Mouse (Mus musculus): Measurements from ENCODE around the gene Dtx3. TPM values are rescaled to one million over a fixed set of nuclear protein-coding genes. Genes with fewer than 3 reads are reported as not detected.

Gene Dtx3
- polyA plus RNA-seq, 2 experiments: 157 to 565 TPM

DNA sequence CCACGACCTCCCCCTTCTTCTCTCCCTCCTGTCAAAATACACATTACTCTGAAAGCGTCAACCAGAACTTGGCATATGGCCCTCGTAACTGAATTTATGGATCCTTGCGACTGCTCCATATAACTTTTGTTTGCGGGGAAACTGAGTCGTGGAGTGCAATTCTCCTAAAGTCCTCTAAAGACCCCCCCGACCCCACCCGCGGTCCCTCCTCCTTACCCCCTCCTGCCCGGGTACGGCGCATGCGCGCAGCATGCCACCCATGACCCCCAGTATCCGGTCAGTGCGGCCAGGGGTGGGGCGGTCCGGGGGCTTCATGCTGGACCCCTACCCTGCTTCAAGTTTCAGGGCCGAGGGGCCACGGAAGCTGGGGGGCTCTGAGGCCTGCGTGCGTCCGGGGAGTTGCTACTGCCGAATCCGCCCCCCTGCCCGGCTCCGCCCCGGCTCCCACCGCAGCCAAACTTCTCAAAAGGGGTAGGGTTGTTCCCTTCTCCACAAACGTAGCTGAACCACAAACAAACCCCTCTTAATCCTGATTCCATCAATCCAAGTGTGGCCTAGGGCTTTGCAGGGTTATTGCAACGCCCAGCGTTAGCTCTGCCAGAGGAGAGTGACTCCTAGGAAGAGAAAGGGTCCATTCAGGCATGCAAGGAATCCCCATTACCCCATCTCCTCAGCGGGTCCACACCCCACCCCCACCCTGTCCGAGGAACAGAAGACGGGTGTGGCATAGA is 5.7 kb downstream of the Dtx3 start, which contains the start of gene Arhgef25:
TSS of gene Arhgef25 (minus strand) at position 433 of the 731 bp plus-strand sequence.
- peak; percentile 37 for ATAC-seq (ENCODE audit: low FRiP score, low read depth)
- H3K4me3 ChIP-seq (replicated peaks; ENCODE audit: low read length): peak within 1 kb of the TSS; percentile 82
- H3K4me2 ChIP-seq (replicated peaks; ENCODE audit: low read depth, low read length, severe bottlenecking): peak within 1 kb of the TSS; percentile 95
- 1% methylated on average over 35 of the region's 35 CpGs for whole genome bisulfite sequencing
- no peaks in the 10 kb centered on the region for H3K27me3 ChIP-seq (ENCODE audit: control insufficient read depth, insufficient read depth, low read length)
- H3K4me1 ChIP-seq (ENCODE audit: control insufficient read depth, insufficient read depth, low read length): peaks cover 26% of the 10 kb centered on the region
- peak within 1 kb of the TSS; percentile 69 for H3K9ac ChIP-seq (ENCODE audit: low read depth, low read length, severe bottlenecking)
- H3K9me3 ChIP-seq (ENCODE audit: control insufficient read depth, low read length): no peaks in the 10 kb centered on the region
- H3K36me3 ChIP-seq (ENCODE audit: control insufficient read depth, insufficient read depth, low read length): peaks cover 51% of the 10 kb centered on the region
- peak; percentile 66 for DNase-seq (ENCODE audit: low spot score)
- peak within 1 kb of the TSS; percentile 92 for H3K27ac ChIP-seq (replicated peaks; ENCODE audit: low read depth, low read length)
- TF ChIP-seq POLR2A (IDR thresholded peaks at IDR 0.05; ENCODE audit: borderline replicate concordance, extremely low read depth, insufficient read depth, insufficient read length): no peak

DNA sequence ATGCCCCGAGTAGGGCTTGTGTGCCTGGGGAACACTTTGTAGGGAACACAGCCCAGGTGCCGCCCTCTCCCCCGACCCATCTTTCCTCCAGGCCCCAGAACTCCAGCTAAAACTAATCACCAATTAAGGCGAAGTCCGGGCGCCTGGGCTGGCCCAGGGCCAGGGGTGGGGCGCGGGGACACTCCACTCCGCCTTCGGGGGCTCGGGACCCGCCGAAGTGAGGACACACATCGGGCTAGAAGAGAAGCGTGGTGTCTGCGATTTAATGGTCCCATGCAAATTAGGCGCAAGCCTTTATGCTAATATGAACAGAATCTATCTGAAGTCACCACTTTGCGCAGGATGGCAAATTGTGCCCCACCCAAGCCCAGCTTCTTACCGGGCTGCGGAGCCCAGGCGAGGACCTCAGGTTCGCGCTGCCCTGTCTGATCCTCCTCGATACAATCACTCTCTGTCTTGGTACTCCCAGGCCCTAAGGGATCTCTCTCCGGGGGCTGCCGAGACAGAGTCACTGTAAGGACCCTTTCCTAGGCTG is 6.3 kb downstream of the Dtx3 start:
- under 1% methylated on average over 26 of the region's 26 CpGs for WGBS
- no peaks in the 10 kb centered on the region for H3K9me3 ChIP-seq (ENCODE audit: control insufficient read depth, low read length)
- H3K27ac ChIP-seq (replicated peaks; ENCODE audit: low read depth, low read length): peak overlapping the region; percentile 92
- peak overlapping the region; percentile 82 for H3K4me3 ChIP-seq (replicated peaks; ENCODE audit: low read length)
- H3K9ac ChIP-seq (ENCODE audit: low read depth, low read length, severe bottlenecking): peak overlapping the region; percentile 69
- H3K4me1 ChIP-seq (ENCODE audit: control insufficient read depth, insufficient read depth, low read length): peaks cover 23% of the 10 kb centered on the region
- H3K36me3 ChIP-seq (ENCODE audit: control insufficient read depth, insufficient read depth, low read length): peaks cover 58% of the 10 kb centered on the region
- no peaks in the 10 kb centered on the region for H3K27me3 ChIP-seq (ENCODE audit: control insufficient read depth, insufficient read depth, low read length)
- ATAC-seq (ENCODE audit: low FRiP score, low read depth) (no peak; the same call in 1 of the 2 replicates), DNase-seq (ENCODE audit: low spot score) (no peak)
- TF ChIP-seq POLR2A (IDR thresholded peaks at IDR 0.05; ENCODE audit: borderline replicate concordance, extremely low read depth, insufficient read depth, insufficient read length): no peak
- H3K4me2 ChIP-seq (replicated peaks; ENCODE audit: low read depth, low read length, severe bottlenecking): peak overlapping the region; percentile 95

DNA sequence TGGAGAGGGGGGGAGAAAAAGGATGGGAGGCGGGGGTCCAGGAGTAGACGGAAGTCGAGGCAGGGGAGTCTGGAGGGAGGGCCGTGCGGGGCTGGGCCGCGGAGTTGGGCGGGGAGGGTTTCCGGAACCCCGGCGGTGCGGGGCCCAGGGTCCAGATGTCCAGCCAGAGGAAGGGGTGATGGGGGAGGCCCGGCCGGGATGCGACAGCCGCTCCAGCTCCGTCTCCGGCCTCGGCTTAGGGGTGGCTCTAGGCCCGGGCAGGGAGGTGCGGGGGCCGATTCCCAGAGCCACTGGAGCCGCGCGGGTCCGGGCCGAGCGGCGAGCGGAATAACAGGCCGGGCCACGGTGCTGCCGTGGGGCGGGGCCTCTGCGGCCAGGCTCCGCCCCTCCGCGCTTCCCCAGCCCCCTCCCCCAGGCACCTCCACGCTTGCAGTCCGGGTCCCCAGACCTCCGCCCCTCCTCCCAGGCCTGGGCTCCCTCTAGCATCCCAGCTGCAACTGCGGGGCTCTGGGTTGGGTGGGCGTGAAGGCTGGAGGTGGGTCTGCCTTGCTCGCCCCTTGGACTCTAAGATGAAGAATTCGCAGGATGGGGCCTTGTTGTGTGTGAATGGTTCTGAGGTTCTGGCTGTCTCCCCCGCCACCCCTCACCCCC is 6.9 kb downstream of the Dtx3 start:
- WGBS: 5% methylated on average over 32 of the region's 46 CpGs
- H3K9ac ChIP-seq (ENCODE audit: low read depth, low read length, severe bottlenecking): peak overlapping the region; percentile 69
- H3K4me2 ChIP-seq (replicated peaks; ENCODE audit: low read depth, low read length, severe bottlenecking): peak overlapping the region; percentile 95
- H3K9me3 ChIP-seq (ENCODE audit: control insufficient read depth, low read length): no peaks in the 10 kb centered on the region
- peak overlapping the region; percentile 92 for H3K27ac ChIP-seq (replicated peaks; ENCODE audit: low read depth, low read length)
- DNase-seq (ENCODE audit: low spot score) (peak; percentile 83), ATAC-seq (ENCODE audit: low FRiP score, low read depth) (peak; percentile 90)
- peak overlapping the region; percentile 82 for H3K4me3 ChIP-seq (replicated peaks; ENCODE audit: low read length)
- H3K27me3 ChIP-seq (ENCODE audit: control insufficient read depth, insufficient read depth, low read length): no peaks in the 10 kb centered on the region
- H3K4me1 ChIP-seq (ENCODE audit: control insufficient read depth, insufficient read depth, low read length): peaks cover 22% of the 10 kb centered on the region
- H3K36me3 ChIP-seq (ENCODE audit: control insufficient read depth, insufficient read depth, low read length): peaks cover 64% of the 10 kb centered on the region
- peak; percentile 14; the same call in 1 of the 2 replicates for TF ChIP-seq POLR2A (IDR thresholded peaks at IDR 0.05; ENCODE audit: borderline replicate concordance, extremely low read depth, insufficient read depth, insufficient read length)

DNA sequence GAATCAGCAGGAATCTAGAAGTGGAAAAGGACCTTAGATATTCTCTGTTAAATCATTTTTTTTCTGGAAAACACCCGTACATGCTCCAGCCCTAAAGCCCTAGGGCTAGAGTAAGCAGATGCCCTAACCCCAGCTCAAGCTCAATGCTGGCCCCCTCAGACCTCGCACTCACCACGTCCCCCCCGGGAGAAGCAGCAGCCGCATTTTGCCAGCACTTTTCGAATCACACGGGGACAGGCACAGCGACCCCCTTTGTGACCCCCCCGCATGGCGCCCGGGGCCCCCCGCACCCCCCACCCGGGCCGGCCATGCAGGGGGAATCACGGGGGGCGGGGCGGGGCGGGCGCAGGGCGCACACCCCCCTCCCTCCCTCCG is 7.5 kb downstream of the Dtx3 start:
- 1% methylated on average over 16 of the region's 21 CpGs for WGBS
- TF ChIP-seq POLR2A (IDR thresholded peaks at IDR 0.05; ENCODE audit: borderline replicate concordance, extremely low read depth, insufficient read depth, insufficient read length): no peak
- Histone ChIP-seq H3K27ac (replicated peaks; ENCODE audit: low read depth, low read length) (peak overlapping the region; percentile 92), H3K4me2 (replicated peaks; ENCODE audit: low read depth, low read length, severe bottlenecking) (peak overlapping the region; percentile 95), H3K9me3 (ENCODE audit: control insufficient read depth, low read length) (no peaks in the 10 kb centered on the region), H3K36me3 (ENCODE audit: control insufficient read depth, insufficient read depth, low read length) (peaks cover 66% of the 10 kb centered on the region), H3K4me3 (replicated peaks; ENCODE audit: low read length) (peak overlapping the region; percentile 82), H3K9ac (ENCODE audit: low read depth, low read length, severe bottlenecking) (peak overlapping the region; percentile 69), H3K27me3 (ENCODE audit: control insufficient read depth, insufficient read depth, low read length) (no peaks in the 10 kb centered on the region), H3K4me1 (ENCODE audit: control insufficient read depth, insufficient read depth, low read length) (peaks cover 22% of the 10 kb centered on the region)
- DNase-seq (ENCODE audit: low spot score): no peak
- no peak for ATAC-seq (ENCODE audit: low FRiP score, low read depth)

DNA sequence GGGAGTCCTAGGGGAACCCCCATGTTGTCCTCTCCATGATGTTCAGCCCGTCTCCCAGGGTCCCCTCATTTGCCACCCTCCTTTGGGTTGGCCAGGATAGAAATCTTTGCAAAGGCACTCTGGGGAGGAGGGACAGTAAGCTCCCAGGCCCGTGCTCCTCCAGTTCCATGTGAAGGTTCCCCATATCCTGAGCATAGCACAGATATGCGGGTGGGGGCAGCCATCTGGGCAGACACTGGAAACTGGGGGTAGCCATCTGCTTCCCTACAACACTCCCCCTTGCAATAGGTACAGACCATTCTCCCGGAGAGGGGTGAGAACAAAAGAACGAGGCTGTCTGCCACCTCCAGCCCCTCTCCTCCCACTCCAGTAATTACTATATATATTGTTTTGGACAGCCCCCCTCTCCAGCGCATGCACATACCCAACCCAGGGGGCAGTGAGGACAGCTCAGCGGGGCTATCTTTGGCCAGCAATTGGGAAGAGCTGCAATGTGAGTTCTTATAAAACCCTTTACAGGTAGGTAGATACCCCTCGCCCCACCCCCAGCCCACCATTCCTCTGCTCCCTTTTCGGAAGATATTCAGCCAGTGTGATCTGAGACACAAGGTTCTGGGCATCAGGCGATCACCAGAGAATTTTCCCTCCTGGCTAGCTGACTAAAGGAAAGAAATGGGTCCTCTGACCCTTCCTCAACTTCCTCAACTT is 8.0 kb downstream of the Dtx3 start:
- DNase-seq (ENCODE audit: low spot score): no peak
- peak overlapping the region; percentile 95 for H3K4me2 ChIP-seq (replicated peaks; ENCODE audit: low read depth, low read length, severe bottlenecking)
- H3K9ac ChIP-seq (ENCODE audit: low read depth, low read length, severe bottlenecking): peak overlapping the region; percentile 69
- H3K4me3 ChIP-seq (replicated peaks; ENCODE audit: low read length): peak overlapping the region; percentile 82
- H3K27me3 ChIP-seq (ENCODE audit: control insufficient read depth, insufficient read depth, low read length): no peaks in the 10 kb centered on the region
- no peaks in the 10 kb centered on the region for H3K9me3 ChIP-seq (ENCODE audit: control insufficient read depth, low read length)
- H3K4me1 ChIP-seq (ENCODE audit: control insufficient read depth, insufficient read depth, low read length): peaks cover 22% of the 10 kb centered on the region
- H3K27ac ChIP-seq (replicated peaks; ENCODE audit: low read depth, low read length): 0 out of 2 replicates have a peak overlapping the region, but pooled peaks have one; percentile 92
- ATAC-seq (ENCODE audit: low FRiP score, low read depth): no peak
- H3K36me3 ChIP-seq (ENCODE audit: control insufficient read depth, insufficient read depth, low read length): peaks cover 66% of the 10 kb centered on the region
- WGBS: 31% methylated on average over 10 of the region's 10 CpGs
- no peak for TF ChIP-seq POLR2A (IDR thresholded peaks at IDR 0.05; ENCODE audit: borderline replicate concordance, extremely low read depth, insufficient read depth, insufficient read length)

All from limb, embryonic 14.5 days (tissue).